Mouse (Mus musculus) cerebellum, adult 8-10 months (tissue): ENCODE measurements at regions not wholly inside any gene's neighbourhood (a gene's known extent, or its start where the extent isn't known, plus 50 kb on each side); places are given as distances from the start of the nearest gene placed in this dataset.

Experiments
- DNase-seq: peaks from one replicate; pipeline ENCODE4 v3.0.0; 2022

DNA sequence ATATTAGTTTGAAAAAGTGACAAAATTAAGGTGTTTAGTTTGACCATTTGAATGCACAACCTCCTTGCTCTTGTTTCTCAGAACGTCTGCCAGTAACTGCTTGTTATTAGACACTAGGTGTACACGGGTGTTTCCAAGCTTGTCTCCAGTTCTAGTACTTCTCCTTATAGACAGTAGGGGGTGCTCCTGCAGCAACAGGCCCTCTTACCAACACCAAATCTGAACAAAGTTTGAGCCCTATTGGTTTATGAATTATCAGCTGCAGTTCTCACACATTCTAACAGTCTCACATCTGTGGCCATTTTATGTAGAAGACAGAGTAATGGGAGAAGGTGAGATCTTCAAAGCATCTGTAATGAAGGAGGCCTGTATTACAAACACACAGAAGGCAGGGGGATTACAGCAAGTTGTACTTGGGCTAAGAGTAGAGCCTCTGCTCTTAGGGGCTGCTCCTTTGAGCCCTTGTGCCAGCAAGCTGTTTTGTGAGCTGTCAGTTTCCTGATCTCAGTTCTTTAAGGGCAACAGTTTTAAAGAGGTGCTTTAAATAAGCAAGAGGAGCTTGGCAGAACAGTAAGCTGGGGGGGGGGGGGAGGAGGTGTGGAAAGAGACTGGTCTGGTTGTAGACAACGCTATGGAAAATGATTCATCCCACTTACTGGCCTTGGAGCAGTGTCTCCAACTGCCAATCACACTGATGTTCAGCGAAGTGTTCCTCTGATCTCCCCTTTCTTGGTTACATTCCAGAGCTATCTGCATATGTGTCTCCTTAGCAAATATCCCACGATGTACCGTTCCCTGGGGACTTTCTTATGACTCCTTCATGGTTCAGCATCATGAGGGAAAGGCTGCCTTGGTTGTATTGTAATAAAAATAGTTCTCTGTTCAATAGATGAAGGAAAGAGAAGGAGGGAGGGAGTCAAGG, 71.3 kb upstream of the Cep162 start:
- DNase-seq, result no peak

DNA sequence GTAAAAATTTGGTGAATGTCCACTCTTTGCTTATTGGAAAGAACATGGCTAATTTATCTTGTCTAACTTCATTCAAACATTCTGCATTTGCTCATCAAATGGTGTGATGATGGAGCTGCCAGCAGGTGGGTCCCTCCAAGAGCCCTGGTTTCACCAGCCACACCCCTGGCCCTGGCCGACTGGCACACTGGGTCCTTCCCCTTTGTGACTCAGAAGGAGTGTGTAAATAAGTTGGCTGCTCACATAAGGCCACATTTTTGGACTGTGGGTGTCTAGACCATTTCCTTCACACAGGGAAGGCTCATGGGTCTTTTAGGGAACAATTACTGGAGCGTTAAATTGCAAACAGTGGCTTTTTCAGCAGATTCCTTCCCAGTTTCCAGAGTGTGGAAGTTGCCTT, 68.4 kb upstream of the Cep162 start:
- DNase-seq, result no peak

DNA sequence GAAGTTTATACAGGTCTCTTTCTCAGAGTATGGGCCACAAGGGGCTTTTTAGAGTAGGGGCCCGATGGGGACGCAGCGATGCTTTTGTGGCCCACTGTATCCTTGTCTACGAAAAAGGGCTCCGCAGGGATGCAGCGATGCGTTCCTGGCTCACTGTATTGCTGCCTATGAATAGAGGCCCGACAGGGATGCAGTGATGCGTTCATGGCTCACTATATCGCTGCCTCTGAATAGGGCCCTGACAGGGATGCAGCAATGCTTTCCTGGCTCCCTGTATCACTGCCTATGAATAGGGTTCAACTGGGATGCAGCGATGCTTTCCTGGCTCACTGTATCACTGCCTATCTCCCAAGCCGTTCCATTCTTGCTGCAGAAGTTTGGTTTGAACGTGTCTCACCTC, 65.4 kb upstream of the Cep162 start:
- no peak for DNase-seq

DNA sequence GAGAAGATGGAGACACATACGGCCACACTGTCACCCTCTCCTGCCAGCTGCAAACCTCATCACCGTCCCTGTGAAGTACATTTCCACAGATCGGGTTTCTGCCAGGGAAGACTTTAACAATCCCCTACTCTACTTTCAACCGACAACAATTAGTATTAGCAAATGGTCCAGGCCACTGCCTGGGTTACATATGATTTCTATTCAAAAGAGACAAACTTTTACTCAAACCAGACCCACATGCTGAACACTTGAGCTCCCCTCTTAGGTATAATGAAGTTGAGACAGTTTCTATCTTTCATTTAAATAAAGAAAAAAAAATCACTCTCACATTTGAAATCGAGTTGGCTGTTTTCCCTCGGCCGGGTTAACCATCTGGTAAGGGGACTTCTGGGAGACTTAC, 63.4 kb upstream of the Cep162 start:
- no peak for DNase-seq

DNA sequence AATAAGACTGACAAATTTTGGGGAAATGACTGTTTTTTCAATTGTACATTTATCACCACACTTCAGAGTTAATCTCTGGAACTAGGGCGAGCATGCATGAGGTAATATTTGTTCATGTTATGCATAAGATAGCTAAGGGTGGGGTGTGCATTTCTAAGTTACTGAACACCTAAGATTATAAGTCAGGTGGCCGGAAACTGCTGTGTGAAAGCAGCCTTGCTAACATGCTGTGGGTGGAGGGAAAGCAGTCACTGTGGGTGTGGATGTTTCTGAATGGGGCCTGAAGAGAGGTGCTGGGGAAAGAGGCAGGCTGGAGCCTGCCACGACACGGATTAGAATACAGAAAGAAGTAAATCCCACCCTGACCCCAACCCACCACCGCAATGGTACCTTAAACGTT, 54.8 kb upstream of the Cep162 start:
- DNase-seq, result no peak
